Mouse (Mus musculus): Measurements from ENCODE around the gene Olfr527. TPM values are rescaled to one million over a fixed set of nuclear protein-coding genes. Genes with fewer than 3 reads are reported as not detected.

Gene Olfr527
- polyA plus RNA-seq (2016; fragmentation: Nextera tagmentation; extraction: Ambion mirVana): not detected in 2 replicates

GRCm38 (mm10) chr7:140333717-140334116, at the start of gene Olfr527:
Gene Olfr527 (plus strand): TSS chr7:140334017.
- no peaks in the 10 kb centered on the region for H3K36me3 ChIP-seq
- WGBS: 68% methylated on average over 2 of the region's 2 CpGs
- H3K27ac ChIP-seq: no peak within 1 kb of the TSS
- no peaks in the 10 kb centered on the region for H3K9me3 ChIP-seq
- H3K27me3 ChIP-seq (ENCODE audit: insufficient read depth, poor library complexity, severe bottlenecking): no peaks in the 10 kb centered on the region
- DNase-seq (ENCODE audit: low spot score): no peak
- H3K4me1 ChIP-seq (replicated peaks): no peaks in the 10 kb centered on the region
- no peak within 1 kb of the TSS for H3K4me3 ChIP-seq

DNA sequence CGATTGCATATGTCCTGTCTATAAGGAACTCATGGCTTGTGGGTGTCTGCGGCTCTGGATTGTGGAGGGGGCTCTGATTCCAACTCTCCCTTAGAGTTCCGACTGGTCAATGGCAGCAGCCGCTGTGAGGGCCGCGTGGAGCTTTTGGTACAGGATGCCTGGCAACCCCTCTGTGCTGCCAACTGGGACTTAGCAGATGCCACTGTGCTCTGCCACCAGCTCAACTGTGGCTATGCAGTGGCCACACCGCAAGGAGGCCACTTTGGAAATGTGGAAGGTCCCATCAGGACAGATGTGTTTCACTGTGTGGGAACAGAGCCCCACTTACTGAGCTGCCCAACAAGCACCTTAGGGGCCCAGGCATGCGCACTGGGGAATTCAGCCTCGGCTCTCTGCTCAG, 38.1 kb upstream of the Olfr527 start:
- H3K4me1 ChIP-seq (replicated peaks): no peaks in the 10 kb centered on the region
- no peaks in the 10 kb centered on the region for H3K36me3 ChIP-seq
- H3K27ac ChIP-seq: no peak overlapping the region
- 91% methylated on average over 9 of the region's 9 CpGs for WGBS
- no peak overlapping the region for H3K4me3 ChIP-seq
- H3K9me3 ChIP-seq: no peaks in the 10 kb centered on the region
- H3K27me3 ChIP-seq (ENCODE audit: insufficient read depth, poor library complexity, severe bottlenecking): no peaks in the 10 kb centered on the region
- DNase-seq (ENCODE audit: low spot score): no peak

- Histone ChIP-seq H3K9me3 (no peaks in the 10 kb centered on the region), H3K36me3 (no peaks in the 10 kb centered on the region), H3K4me3 (no peak overlapping the region), H3K27me3 (ENCODE audit: insufficient read depth, poor library complexity, severe bottlenecking) (no peaks in the 10 kb centered on the region), H3K27ac (no peak overlapping the region), H3K4me1 (replicated peaks) (no peaks in the 10 kb centered on the region)
- DNase-seq (ENCODE audit: low spot score): no peak
- 81% methylated on average over 6 of the region's 6 CpGs for WGBS
Measured at GRCm38 (mm10) chr7:140296876-140297275, 36.9 kb upstream of the Olfr527 start.

GRCm38 (mm10) chr7:140299416-140299815, 34.4 kb upstream of the Olfr527 start:
- 87% methylated on average over 3 of the region's 3 CpGs for WGBS
- Histone ChIP-seq H3K4me3 (no peak overlapping the region), H3K27ac (no peak overlapping the region), H3K9me3 (no peaks in the 10 kb centered on the region), H3K36me3 (no peaks in the 10 kb centered on the region), H3K27me3 (ENCODE audit: insufficient read depth, poor library complexity, severe bottlenecking) (no peaks in the 10 kb centered on the region), H3K4me1 (replicated peaks) (no peaks in the 10 kb centered on the region)
- DNase-seq (ENCODE audit: low spot score): no peak

- Histone ChIP-seq H3K4me3 (no peak overlapping the region), H3K36me3 (no peaks in the 10 kb centered on the region), H3K4me1 (replicated peaks) (no peaks in the 10 kb centered on the region), H3K9me3 (no peaks in the 10 kb centered on the region), H3K27me3 (ENCODE audit: insufficient read depth, poor library complexity, severe bottlenecking) (no peaks in the 10 kb centered on the region), H3K27ac (no peak overlapping the region)
- 83% methylated on average over 3 of the region's 3 CpGs for WGBS
- no peak for DNase-seq (ENCODE audit: low spot score)
Measured at GRCm38 (mm10) chr7:140319861-140320385, 13.9 kb upstream of the Olfr527 start.

DNA sequence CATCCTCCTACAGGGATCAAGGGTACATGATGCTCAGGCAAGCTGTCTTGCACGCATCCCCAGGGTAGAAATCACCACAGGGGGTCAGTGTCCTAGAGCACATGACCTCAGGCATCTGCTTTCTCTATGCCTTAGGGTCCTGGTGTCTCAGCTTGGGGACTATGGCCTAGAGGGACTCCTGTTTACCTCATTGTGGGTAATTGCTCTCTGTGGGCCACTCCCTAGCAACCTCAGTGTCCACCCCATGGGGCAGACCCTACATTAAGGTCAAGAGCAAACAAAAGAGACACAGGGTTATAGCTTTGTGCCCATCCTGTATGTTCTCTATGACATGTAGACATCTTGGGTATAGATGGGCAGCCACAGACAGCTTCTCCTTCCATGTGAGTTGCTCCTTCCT, 13.3 kb upstream of the Olfr527 start, which contains the start of gene Olfr525:
Gene Olfr525, plus strand, starts transcription at position 301 of the 400 bp plus-strand sequence.
- Histone ChIP-seq H3K4me1 (replicated peaks) (no peaks in the 10 kb centered on the region), H3K4me3 (no peak within 1 kb of the TSS), H3K9me3 (no peaks in the 10 kb centered on the region), H3K27ac (no peak within 1 kb of the TSS), H3K36me3 (no peaks in the 10 kb centered on the region), H3K27me3 (ENCODE audit: insufficient read depth, poor library complexity, severe bottlenecking) (no peaks in the 10 kb centered on the region)
- WGBS: 69% methylated on average over 1 of the region's 1 CpGs
- no peak for DNase-seq (ENCODE audit: low spot score)

DNA sequence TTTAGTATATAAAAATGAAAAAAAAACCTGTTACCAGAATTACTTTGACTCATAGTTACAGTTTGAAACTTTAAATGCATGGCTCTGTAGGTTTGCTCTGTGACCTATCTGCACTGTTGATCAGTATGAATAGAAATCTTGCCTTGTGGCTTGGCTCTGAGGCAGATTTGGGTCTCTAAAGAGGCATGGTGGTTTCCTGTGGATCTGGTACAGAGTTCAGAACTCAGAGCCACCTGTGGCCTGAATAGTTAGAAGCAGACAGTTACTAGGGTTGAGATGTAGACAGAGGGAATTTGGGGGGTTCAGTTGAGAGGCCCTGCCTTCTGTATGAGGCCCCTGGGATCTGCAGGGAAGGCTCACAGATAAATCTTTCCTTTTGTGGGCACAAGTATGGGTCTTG, 12.7 kb upstream of the Olfr527 start:
- no peaks in the 10 kb centered on the region for H3K36me3 ChIP-seq
- no peaks in the 10 kb centered on the region for H3K4me1 ChIP-seq (replicated peaks)
- no peak for DNase-seq (ENCODE audit: low spot score)
- H3K4me3 ChIP-seq: no peak overlapping the region
- no peaks in the 10 kb centered on the region for H3K27me3 ChIP-seq (ENCODE audit: insufficient read depth, poor library complexity, severe bottlenecking)
- H3K9me3 ChIP-seq: no peaks in the 10 kb centered on the region
- H3K27ac ChIP-seq: no peak overlapping the region

DNA sequence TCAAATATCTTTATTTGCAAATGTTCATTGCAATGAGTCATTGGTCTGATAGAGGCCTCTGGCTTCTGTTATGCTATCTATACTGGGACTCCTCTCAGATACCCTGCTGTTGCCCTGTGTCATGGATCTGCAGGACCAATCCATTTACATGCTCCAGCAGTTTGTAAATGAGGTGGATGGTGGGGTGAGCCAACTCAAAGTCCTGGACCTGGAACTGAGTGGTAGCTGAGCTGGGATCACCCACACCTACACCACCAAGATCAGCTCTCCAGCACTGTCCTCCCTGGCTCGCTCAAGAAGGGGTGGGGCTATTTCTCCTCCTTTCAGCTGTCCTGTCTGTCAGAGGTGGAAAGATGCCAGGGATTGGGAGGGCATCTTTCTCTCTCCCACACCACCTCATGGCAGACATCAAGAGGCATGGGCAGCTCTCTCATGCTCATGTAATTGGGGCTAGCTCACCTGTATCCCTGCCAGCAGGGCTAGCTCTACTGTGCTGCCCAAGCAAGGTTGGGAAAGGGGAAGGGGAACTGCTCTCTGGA, 4.0 kb upstream of the Olfr527 start:
- 63% methylated on average over 1 of the region's 1 CpGs for WGBS
- 0 out of 2 replicates have a peak, but pooled peaks cover 3% of the 10 kb centered on the region for H3K9me3 ChIP-seq
- no peaks in the 10 kb centered on the region for H3K36me3 ChIP-seq
- H3K27me3 ChIP-seq (ENCODE audit: insufficient read depth, poor library complexity, severe bottlenecking): no peaks in the 10 kb centered on the region
- H3K27ac ChIP-seq: no peak overlapping the region
- H3K4me1 ChIP-seq (replicated peaks): no peaks in the 10 kb centered on the region
- DNase-seq (ENCODE audit: low spot score): no peak
- no peak overlapping the region for H3K4me3 ChIP-seq

DNA sequence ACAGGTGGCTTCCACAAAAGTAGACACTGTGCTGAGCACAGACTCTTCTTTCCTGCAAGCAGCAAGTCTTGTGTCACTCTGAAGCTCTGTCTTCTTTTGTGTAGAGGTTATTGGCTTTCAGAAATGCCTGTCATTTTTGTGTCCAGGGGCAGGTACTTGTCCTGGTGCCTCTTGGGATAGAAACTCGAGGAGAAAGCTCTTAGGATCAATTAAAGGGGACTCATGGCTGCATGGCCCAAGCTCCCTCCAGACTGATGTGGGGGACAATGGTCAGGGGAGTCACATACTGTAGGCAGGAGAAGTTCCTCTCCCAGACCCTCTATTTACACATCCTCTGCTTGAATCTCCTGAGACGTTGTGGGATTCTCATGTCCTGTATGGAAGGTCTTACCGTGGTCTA, 27.8 kb downstream of the Olfr527 start, which contains the start of gene Olfr60:
Gene Olfr60, minus strand, starts transcription at position 101 of the 400 bp plus-strand sequence.
- DNase-seq (ENCODE audit: low spot score): no peak
- H3K36me3 ChIP-seq: no peaks in the 10 kb centered on the region
- no peaks in the 10 kb centered on the region for H3K9me3 ChIP-seq
- H3K27ac ChIP-seq: no peak within 1 kb of the TSS
- H3K4me3 ChIP-seq: no peak within 1 kb of the TSS
- H3K27me3 ChIP-seq (ENCODE audit: insufficient read depth, poor library complexity, severe bottlenecking): no peaks in the 10 kb centered on the region
- WGBS: 74% methylated on average over 3 of the region's 3 CpGs
- no peaks in the 10 kb centered on the region for H3K4me1 ChIP-seq (replicated peaks)

GRCm38 (mm10) chr7:140374300-140374699, 40.5 kb downstream of the Olfr527 start:
- H3K36me3 ChIP-seq: no peaks in the 10 kb centered on the region
- no peak overlapping the region for H3K27ac ChIP-seq
- no peaks in the 10 kb centered on the region for H3K9me3 ChIP-seq
- no peak overlapping the region for H3K4me3 ChIP-seq
- 80% methylated on average over 4 of the region's 4 CpGs for WGBS
- no peaks in the 10 kb centered on the region for H3K27me3 ChIP-seq (ENCODE audit: insufficient read depth, poor library complexity, severe bottlenecking)
- DNase-seq (ENCODE audit: low spot score): no peak
- H3K4me1 ChIP-seq (replicated peaks): no peaks in the 10 kb centered on the region

- no peak for DNase-seq (ENCODE audit: low spot score)
- Histone ChIP-seq H3K4me1 (replicated peaks) (no peaks in the 10 kb centered on the region), H3K27me3 (ENCODE audit: insufficient read depth, poor library complexity, severe bottlenecking) (no peaks in the 10 kb centered on the region), H3K9me3 (no peaks in the 10 kb centered on the region), H3K4me3 (no peak within 1 kb of the TSS), H3K27ac (no peak within 1 kb of the TSS), H3K36me3 (no peaks in the 10 kb centered on the region)
- WGBS: 61% methylated on average over 1 of the region's 1 CpGs
Measured at GRCm38 (mm10) chr7:140376231-140376630, 42.4 kb downstream of the Olfr527 start, which contains the start of gene Olfr530. Gene Olfr530 (minus strand): TSS chr7:140376331.

- H3K9me3 ChIP-seq: no peaks in the 10 kb centered on the region
- DNase-seq (ENCODE audit: low spot score): no peak
- 88% methylated on average over 2 of the region's 2 CpGs for WGBS
- no peak overlapping the region for H3K4me3 ChIP-seq
- no peaks in the 10 kb centered on the region for H3K27me3 ChIP-seq (ENCODE audit: insufficient read depth, poor library complexity, severe bottlenecking)
- H3K4me1 ChIP-seq (replicated peaks): no peaks in the 10 kb centered on the region
- no peaks in the 10 kb centered on the region for H3K36me3 ChIP-seq
- no peak overlapping the region for H3K27ac ChIP-seq
Measured at GRCm38 (mm10) chr7:140376911-140377310, 43.1 kb downstream of the Olfr527 start.
